Mouse (Mus musculus): ENCODE data around the gene Noc4l.

Gene Noc4l

DNA sequence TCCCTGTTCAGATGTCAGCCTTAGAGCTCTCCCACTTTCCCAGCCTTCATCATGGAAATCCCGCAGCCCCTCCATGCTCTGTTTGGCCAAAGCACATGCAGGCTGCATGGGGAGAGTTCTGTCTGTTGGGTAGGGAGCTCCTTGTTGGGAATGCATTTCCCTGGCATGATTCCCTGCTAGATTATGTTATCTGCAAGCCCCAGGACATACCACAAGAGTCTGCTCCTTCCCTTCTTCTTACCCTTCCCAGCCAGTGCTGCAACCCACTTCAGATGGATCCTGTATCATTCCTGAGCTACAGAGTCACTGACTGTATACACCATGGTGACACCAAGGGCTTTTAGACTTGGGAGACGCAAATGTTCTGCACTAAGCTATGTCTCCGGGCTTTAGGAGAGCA lies 43.8 kb downstream of the Noc4l start:
- no peak for DNase-seq (ENCODE audit: low read depth, low spot score)

DNA sequence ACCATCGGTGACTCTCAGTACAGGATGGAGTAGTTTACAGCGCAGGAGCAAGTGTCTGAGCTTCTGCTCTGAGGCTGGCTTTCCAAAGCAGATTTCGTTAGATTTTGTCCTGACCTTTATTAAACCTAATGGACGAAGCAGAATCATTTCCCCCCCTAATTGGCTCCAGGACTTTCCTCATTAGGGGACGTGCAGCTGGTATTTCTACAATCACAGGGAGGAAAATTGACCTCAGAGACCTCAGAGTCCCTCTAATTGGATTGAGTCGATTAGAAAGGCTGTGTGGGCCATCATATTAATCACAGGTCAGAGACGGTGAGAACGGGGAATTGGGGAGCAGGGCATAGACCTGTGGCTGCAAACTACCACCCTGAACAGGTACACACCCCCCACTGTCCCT lies 44.3 kb downstream of the Noc4l start:
- no peak for DNase-seq (ENCODE audit: low read depth, low spot score)

DNA sequence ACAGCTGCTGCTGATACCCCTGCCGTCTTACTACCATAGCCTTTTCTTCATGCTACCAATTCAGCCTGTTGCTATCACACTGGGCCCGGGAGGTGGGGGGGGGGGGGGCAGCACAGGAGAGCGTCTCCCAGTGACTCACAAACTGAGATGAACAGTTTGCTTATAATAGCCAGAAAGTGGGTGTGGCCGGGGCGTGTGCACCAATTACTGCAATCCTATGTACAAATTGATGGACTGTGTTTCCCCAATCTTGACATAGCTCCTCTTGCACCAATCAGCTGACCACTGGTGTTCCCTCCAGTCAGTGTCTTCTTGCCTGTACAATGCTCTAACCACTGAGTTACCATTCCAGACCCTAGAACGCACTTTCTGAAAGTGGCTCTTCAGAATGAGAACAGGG lies 44.9 kb downstream of the Noc4l start:
- no peak for DNase-seq (ENCODE audit: low read depth, low spot score)

DNA sequence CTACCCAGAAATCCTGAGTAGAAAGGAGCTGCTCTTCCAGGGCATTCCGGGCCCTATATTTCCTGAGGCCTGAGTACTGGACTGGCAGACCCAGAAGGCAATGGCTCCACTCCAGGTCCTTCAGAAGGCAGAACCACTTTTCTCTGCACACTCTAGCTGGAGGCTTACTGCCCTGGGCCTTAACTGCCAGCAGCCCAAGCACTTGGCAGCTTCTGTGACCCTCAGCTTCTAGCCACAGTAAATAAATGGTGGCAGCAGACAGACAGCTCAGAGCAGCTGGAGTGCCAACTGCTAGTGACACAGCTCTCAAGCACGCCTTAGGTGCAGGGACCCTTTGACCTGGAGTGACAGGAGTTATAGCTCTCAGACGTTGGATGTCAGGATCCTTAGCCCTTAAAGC lies 45.5 kb downstream of the Noc4l start:
- no peak for DNase-seq (ENCODE audit: low read depth, low spot score)

DNA sequence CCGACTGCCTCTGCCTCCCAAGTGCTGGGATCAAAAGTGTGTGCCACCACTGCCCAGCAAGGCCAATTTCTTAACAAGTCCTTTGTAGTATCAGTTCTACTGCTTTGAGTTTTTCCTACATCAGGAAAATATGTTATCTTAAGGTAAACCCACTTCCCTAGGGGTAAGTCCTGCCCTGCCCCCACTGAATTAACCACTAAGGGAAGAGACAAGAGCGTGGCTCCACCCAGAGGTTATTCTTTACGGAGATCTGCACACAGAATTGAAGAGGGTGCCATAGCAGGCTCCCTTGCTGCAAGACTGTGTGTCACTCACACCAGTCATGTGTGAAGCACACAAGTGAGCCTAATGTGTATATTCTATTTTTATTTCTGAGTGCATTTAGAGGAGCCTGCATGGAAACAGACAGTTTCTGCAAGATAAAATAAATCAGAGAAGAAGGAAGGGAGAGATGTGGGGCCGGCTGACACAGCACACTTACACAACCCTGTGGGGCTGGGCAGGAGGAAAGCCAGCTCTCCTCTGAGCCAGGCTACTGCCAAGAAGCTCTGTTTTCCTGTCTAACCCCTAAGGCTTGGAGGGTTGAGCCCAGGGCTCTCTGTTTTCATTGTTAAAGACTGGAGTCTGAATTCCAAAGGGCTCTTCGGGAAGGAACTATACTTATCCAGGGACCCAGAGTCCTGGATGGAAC lies 47.5 kb downstream of the Noc4l start:
- no peak for DNase-seq (ENCODE audit: low read depth, low spot score)

DNA sequence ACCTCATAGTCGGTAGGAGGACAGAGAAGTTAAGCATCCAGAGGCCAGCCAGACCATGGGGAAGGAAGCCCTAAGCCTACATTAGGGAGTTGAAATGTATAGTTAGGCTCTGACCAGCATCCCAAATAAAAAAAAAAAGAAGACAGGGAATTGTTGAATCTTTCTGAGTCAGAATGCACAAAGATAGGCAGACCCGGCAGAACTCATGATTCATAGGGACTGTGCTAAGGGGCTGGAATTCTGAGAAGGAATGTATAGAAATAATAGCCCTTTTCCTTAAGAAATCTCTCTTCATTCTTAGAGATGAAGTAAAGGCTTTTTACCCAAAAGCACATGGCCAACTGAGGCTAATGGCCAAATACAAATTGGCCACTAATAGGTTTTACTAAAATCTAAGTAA lies 48.9 kb downstream of the Noc4l start:
- no peak for DNase-seq (ENCODE audit: low read depth, low spot score)

DNA sequence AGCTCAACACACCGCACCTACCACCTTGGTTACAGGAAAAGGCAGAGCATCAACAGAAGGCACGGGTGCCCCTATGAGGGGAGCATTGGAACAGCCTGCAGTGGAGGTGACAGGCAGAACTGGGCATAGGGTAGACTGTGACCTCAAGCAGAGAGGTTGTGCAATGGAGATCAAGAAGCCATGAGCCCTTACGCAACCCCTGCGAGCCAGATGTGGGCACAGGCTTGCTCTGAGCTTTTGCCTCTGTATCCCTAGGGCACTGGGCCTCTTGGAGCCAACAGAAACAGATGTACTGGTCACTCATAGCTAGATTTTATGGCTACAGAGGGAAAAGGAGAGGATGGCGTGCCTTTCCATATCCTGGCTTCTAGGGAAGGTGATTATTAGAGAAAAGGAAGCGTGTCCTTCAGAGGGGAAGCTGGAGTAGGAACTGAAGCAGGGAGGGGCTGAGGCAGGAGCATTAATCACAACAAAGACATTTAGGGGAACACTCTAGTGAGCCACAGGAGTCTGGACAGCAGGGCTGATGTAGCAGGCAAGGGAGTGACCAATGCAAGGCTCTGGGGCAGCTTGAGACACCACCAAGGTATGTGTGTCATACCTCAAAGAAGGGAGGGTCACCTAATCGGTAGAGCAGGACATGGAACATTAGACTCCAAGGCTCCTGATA lies 50.1 kb downstream of the Noc4l start:
- DNase-seq (ENCODE audit: low read depth, low spot score), result peak; percentile 44

Data from skeletal muscle tissue, adult 2 months (tissue).